Mouse (Mus musculus) spleen, adult 2 months (tissue): ENCODE data around the gene Pde3a. TPM values are rescaled to one million over a fixed set of nuclear protein-coding genes. Genes with fewer than 3 reads are reported as not detected.

ENCODE experiments used
- DNase-seq, 2 experiments: peaks; one replicate each; pipeline versions ENCODE4 v3.0.0 to v3.0.0-alpha.2; 2012 to 2021; ENCODE audit warnings: low spot score in 2 of 2, low read depth in 1 of 2
- H3K27ac ChIP-seq: fragments of 200-500 bp; 2 replicates; pipeline ENCODE4 v1.5.1; 2012; ENCODE audit warnings: low read length, inconsistent platforms; ENCODE audit not compliant: insufficient read depth
- H3K27me3 ChIP-seq: fragments of 200-500 bp; 2 replicates; pipeline ENCODE4 v1.6.1; 2012; ENCODE audit warnings: mild to moderate bottlenecking, moderate library complexity, low read length, inconsistent platforms; ENCODE audit not compliant: control insufficient read depth, insufficient read depth
- H3K36me3 ChIP-seq: fragments of 200-500 bp; 2 replicates; pipeline ENCODE4 v1.6.1; 2012; ENCODE audit warnings: mild to moderate bottlenecking, low read length, inconsistent platforms; ENCODE audit not compliant: control insufficient read depth, insufficient read depth
- H3K4me1 ChIP-seq: fragments of 200-500 bp; 2 replicates; pipeline ENCODE4 v1.6.1; 2011; ENCODE audit warnings: inconsistent platforms; ENCODE audit not compliant: control insufficient read depth, insufficient read depth, insufficient read length
- H3K4me3 ChIP-seq: fragments of 200-500 bp; 2 replicates; pipeline ENCODE4 v1.5.1; 2011; ENCODE audit warnings: mild to moderate bottlenecking, inconsistent platforms; ENCODE audit not compliant: insufficient read depth, insufficient read length; ENCODE audit errors: extremely low read depth
- CTCF ChIP-seq: fragments of 200-500 bp; IDR thresholded peaks from 2 replicates; pipeline ENCODE4 v1.5.1; 2011; ENCODE audit warnings: mild to moderate bottlenecking, inconsistent platforms; ENCODE audit not compliant: insufficient read depth, insufficient read length, insufficient replicate concordance; ENCODE audit errors: extremely low read depth
- POLR2A ChIP-seq: fragments of 200-500 bp; IDR thresholded peaks from 2 replicates; pipeline ENCODE4 v1.6.1; 2011; ENCODE audit warnings: low read depth, low read length, inconsistent platforms
- WGBS: fragments of 180-500 bp; shearing (Covaris S2); methylation state at CpG from one replicate; pipeline ENCODE4 v1.1.7; 2018; 5-methylcytosine and 5-hydroxymethylcytosine counted together
- polyA plus RNA-seq: library from polyadenylated mRNA; depleted of rRNA; stranded (reverse); fragments of >200 nt; gene quantifications from 2 replicates; pipeline ENCODE4 v1.2.3, GENCODE M21; 2012

The Pde3a gene
- polyA plus RNA-seq, 1 experiment: 4.8 TPM

- Histone ChIP-seq H3K36me3 (no peaks in the 10 kb centered on the region), H3K27ac (no peak overlapping the region), H3K27me3 (no peaks in the 10 kb centered on the region), H3K4me1 (no peaks in the 10 kb centered on the region), H3K4me3 (no peak overlapping the region)
- no peak for DNase-seq
- 94% methylated on average over 4 of the region's 4 CpGs for WGBS
- TF ChIP-seq CTCF: no peak
- TF ChIP-seq POLR2A: no peak
Measured at GRCm38 (mm10) chr6:141494909-141495308, 245.8 kb downstream of the Pde3a start.

GRCm38 (mm10) chr6:141495634-141496418, 246.8 kb downstream of the Pde3a start:
- WGBS: 69% methylated on average over 13 of the region's 13 CpGs
- no peak overlapping the region for H3K27ac ChIP-seq
- DNase-seq: no peak
- H3K4me1 ChIP-seq: no peaks in the 10 kb centered on the region
- H3K4me3 ChIP-seq: no peak overlapping the region
- H3K27me3 ChIP-seq: no peaks in the 10 kb centered on the region
- no peaks in the 10 kb centered on the region for H3K36me3 ChIP-seq
- no peak for TF ChIP-seq POLR2A
- TF ChIP-seq CTCF: no peak

- DNase-seq: no peak
Measured at GRCm38 (mm10) chr6:141499511-141499910, 250.4 kb downstream of the Pde3a start.

GRCm38 (mm10) chr6:141501171-141501570, 252.1 kb downstream of the Pde3a start:
- no peak overlapping the region for H3K4me3 ChIP-seq
- 87% methylated on average over 3 of the region's 3 CpGs for WGBS

More at GRCm38 (mm10) chr6:141499511-141499910, 250.4 kb downstream of the Pde3a start:
- no peaks in the 10 kb centered on the region for H3K4me1 ChIP-seq
- H3K4me3 ChIP-seq: no peak overlapping the region
- no peak for TF ChIP-seq POLR2A
- TF ChIP-seq CTCF: no peak
- no peak overlapping the region for H3K27ac ChIP-seq
- no peaks in the 10 kb centered on the region for H3K27me3 ChIP-seq
- no peaks in the 10 kb centered on the region for H3K36me3 ChIP-seq

GRCm38 (mm10) chr6:141522541-141522940, 273.5 kb downstream of the Pde3a start:
- no peaks in the 10 kb centered on the region for H3K4me1 ChIP-seq
- no peak for DNase-seq
- no peak overlapping the region for H3K4me3 ChIP-seq
- TF ChIP-seq POLR2A: no peak
- TF ChIP-seq CTCF: no peak
- no peaks in the 10 kb centered on the region for H3K36me3 ChIP-seq
- WGBS: 80% methylated on average over 2 of the region's 2 CpGs
- H3K27ac ChIP-seq: no peak overlapping the region
- no peaks in the 10 kb centered on the region for H3K27me3 ChIP-seq

More at GRCm38 (mm10) chr6:141501171-141501570, 252.1 kb downstream of the Pde3a start:
- H3K36me3 ChIP-seq: no peaks in the 10 kb centered on the region
- no peak for DNase-seq
- no peak overlapping the region for H3K27ac ChIP-seq
- H3K4me1 ChIP-seq: no peaks in the 10 kb centered on the region
- no peak for TF ChIP-seq POLR2A
- TF ChIP-seq CTCF: no peak
- no peaks in the 10 kb centered on the region for H3K27me3 ChIP-seq

- Histone ChIP-seq H3K27ac (no peak within 1 kb of the TSS), H3K4me1 (no peaks in the 10 kb centered on the region), H3K4me3 (no peak within 1 kb of the TSS), H3K27me3 (no peaks in the 10 kb centered on the region), H3K36me3 (no peaks in the 10 kb centered on the region)
- TF ChIP-seq POLR2A: no peak
- TF ChIP-seq CTCF: no peak
- DNase-seq: no peak
- 62% methylated on average over 2 of the region's 2 CpGs for WGBS
Measured at GRCm38 (mm10) chr6:141523747-141524640, 274.9 kb downstream of the Pde3a start, which contains the start of gene Slco1c1. TSS of gene Slco1c1 (plus strand) at chr6:141524368.

- DNase-seq: no peak
- Histone ChIP-seq H3K27ac (no peak overlapping the region), H3K27me3 (no peaks in the 10 kb centered on the region), H3K36me3 (no peaks in the 10 kb centered on the region), H3K4me3 (no peak overlapping the region), H3K4me1 (no peaks in the 10 kb centered on the region)
- WGBS: 93% methylated on average over 1 of the region's 1 CpGs
- no peak for TF ChIP-seq POLR2A
- no peak for TF ChIP-seq CTCF
Measured at GRCm38 (mm10) chr6:141525787-141526186, 276.7 kb downstream of the Pde3a start.
